Mouse (Mus musculus) C2C12 (cell line): Measurements from ENCODE around the gene Casc3. TPM values are rescaled to one million over a fixed set of nuclear protein-coding genes. Genes with fewer than 3 reads are reported as not detected.

ENCODE experiments used
- H3K27me3 ChIP-seq: one replicate; pipeline ENCODE4 v1.6.1; 2011; ENCODE audit not compliant: control insufficient read depth, insufficient read depth, insufficient read length
- H3K36me3 ChIP-seq: one replicate; pipeline ENCODE4 v1.6.1; 2011; ENCODE audit not compliant: control insufficient read depth, insufficient read depth
- H3K4me3 ChIP-seq: one replicate; pipeline ENCODE4 v1.5.1; 2011; ENCODE audit warnings: mild to moderate bottlenecking, control low read depth; ENCODE audit not compliant: poor library complexity, insufficient read depth, severe bottlenecking
- H3K79me2 ChIP-seq: one replicate; pipeline ENCODE4 v1.6.1; 2011; ENCODE audit not compliant: control insufficient read depth, insufficient read depth
- H3K79me3 ChIP-seq: one replicate; pipeline ENCODE4 v1.6.1; 2011; ENCODE audit warnings: low read depth, control low read depth
- H3ac ChIP-seq: one replicate; pipeline ENCODE3; 2011; ENCODE audit warnings: low read depth; ENCODE audit not compliant: control insufficient read depth, insufficient read length
- CEBPB ChIP-seq: IDR thresholded peaks from one replicate; pipeline ENCODE4 v1.6.1; 2011; ENCODE audit warnings: low read depth, mild to moderate bottlenecking, control low read depth, moderate library complexity
- CTCF ChIP-seq: IDR thresholded peaks from one replicate; pipeline ENCODE4 v1.5.1; 2011; ENCODE audit not compliant: control insufficient read depth, insufficient read depth, insufficient read length
- FOSL1 ChIP-seq: IDR thresholded peaks from one replicate; pipeline ENCODE4 v1.8.0; 2011; ENCODE audit warnings: mild to moderate bottlenecking, low read length; ENCODE audit not compliant: poor library complexity, insufficient read depth, severe bottlenecking
- MAX ChIP-seq: IDR thresholded peaks from one replicate; pipeline ENCODE4 v1.6.1; 2011; ENCODE audit warnings: mild to moderate bottlenecking, control low read depth
- MYOD1 ChIP-seq: IDR thresholded peaks from one replicate; pipeline ENCODE4 v1.6.1; 2011; ENCODE audit warnings: low read depth; ENCODE audit not compliant: control insufficient read depth, insufficient read length
- MYOG ChIP-seq: IDR thresholded peaks from one replicate; pipeline ENCODE4 v1.6.1; 2011; ENCODE audit not compliant: control insufficient read depth, insufficient read length; ENCODE audit errors: extremely low read depth
- USF1 ChIP-seq: IDR thresholded peaks from one replicate; pipeline ENCODE4 v1.6.1; 2011; ENCODE audit warnings: low read depth, mild to moderate bottlenecking, control low read depth, moderate library complexity
- polyA plus RNA-seq: library from polyadenylated mRNA; unstranded; fragments of >200 nt; fragmentation: generic; extraction: Trizol; gene quantifications from one replicate; pipeline ENCODE4 v1.2.1, GENCODE M21; 2012; ENCODE audit warnings: missing spikeins

Casc3 gene
- polyA plus RNA-seq, 1 experiment, result 24.4 TPM

DNA sequence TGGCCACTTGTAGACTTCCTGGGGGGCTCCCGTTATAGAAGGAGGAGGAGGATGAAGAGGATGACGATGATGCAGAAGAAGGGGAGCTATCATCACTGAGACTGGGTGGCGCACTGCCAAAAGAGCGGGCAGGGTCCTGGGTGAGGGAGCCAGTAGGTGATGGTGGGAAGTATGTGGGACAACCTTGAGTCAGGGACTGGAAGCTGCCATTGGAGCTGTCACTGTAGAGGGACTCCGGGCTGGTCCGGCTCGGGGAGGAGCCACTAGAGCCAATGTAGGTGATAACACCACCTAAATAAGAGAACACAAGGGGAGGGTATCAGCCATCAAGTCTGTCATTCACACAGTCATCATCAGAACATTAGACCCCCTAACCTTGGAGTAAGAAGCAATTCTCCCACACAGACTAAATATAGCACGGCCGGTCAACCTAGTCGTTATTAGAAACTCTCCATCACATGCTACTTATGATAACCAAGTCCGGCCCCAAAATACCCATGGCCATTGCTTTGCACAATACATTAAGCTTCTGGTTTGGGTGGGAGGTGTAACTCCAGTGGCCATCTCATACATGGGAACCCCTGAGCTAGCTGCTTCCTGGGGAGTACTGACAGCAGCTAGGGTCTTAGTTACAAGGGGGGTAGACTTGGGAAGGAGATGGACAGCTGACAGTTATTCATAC lies 32.7 kb upstream of the Casc3 start:
- peaks cover 12% of the 10 kb centered on the region for H3K79me3 ChIP-seq
- TF ChIP-seq CTCF (no peak), CEBPB (no peak), FOSL1 (no peak)
- no peaks in the 10 kb centered on the region for H3K27me3 ChIP-seq
- H3K36me3 ChIP-seq, result peaks cover 41% of the 10 kb centered on the region
- H3K4me3 ChIP-seq, result no peak overlapping the region
- no peak overlapping the region for H3ac ChIP-seq
- peaks cover 34% of the 10 kb centered on the region for H3K79me2 ChIP-seq

DNA sequence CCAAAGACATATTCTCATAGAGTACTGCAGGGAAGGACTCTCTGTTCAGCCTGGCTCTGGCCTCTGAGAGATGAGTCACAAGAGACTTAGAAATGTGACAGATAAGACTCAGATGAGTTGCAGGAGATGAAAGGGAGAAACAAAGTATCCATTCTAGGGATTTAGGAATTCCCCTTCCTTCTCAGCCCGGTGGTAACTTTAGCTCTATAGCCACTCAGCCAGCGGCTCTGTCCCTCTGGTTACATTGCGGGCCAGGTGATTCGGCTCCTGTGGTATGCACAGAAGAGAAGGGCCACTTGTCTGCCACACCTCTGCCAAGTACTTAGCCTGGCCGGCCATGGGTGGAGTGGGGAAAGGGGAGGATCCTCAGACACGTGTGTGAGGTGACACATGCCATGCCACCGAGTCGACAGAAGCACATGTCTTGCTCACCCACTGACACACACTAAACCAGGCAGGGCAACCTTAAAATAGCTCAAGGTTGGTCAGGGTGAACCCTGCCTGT lies 32.0 kb upstream of the Casc3 start:
- Histone ChIP-seq H3K79me3 (peaks cover 12% of the 10 kb centered on the region), H3K36me3 (peaks cover 41% of the 10 kb centered on the region), H3ac (no peak overlapping the region), H3K27me3 (no peaks in the 10 kb centered on the region), H3K79me2 (peaks cover 40% of the 10 kb centered on the region), H3K4me3 (no peak overlapping the region)
- TF ChIP-seq USF1, result peak; percentile 29
- TF ChIP-seq MYOD1, result no peak
- TF ChIP-seq CTCF, result no peak
- no peak for TF ChIP-seq CEBPB
- peak; percentile 99 for TF ChIP-seq MAX
- no peak for TF ChIP-seq MYOG
- no peak for TF ChIP-seq FOSL1

DNA sequence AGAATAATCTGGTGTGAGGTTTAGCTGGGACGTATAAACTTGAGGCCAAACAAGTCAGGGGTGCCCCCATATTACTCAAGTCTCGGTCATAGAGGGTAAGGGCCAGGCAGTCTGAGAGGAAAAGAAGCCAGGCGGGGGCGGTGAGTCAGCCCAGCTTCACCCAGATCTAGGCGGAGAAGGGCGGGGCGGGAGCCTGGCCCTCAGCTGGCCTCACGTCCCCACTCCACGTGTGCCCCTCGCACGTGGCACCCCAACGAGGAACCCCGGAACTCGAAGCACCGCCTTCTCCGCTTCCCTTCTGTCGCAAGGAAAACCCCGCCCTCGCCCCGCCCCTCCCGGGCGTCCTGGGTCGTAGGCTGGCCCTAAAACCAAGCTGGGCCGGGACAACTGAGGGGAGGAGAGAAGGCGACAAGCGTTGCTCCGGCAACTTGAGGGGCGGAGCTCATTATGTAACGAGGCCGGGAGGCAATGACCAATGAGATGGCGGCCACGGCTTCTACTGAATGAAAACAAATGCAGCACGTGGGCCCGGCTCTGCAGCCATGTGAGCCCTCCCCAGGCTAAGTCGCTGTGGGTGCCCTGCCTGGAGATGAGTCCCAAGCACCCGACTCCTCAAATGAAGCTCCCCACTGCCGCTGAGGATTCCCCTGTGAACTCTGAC lies 30.9 kb upstream of the Casc3 start:
- H3K79me3 ChIP-seq, result peaks cover 12% of the 10 kb centered on the region
- H3ac ChIP-seq, result peak overlapping the region; percentile 69
- H3K36me3 ChIP-seq, result peaks cover 32% of the 10 kb centered on the region
- TF ChIP-seq FOSL1 (peak; percentile 49), MAX (peak; percentile 95), MYOG (no peak), USF1 (peak; percentile 67)
- no peaks in the 10 kb centered on the region for H3K27me3 ChIP-seq
- peaks cover 40% of the 10 kb centered on the region for H3K79me2 ChIP-seq
- H3K4me3 ChIP-seq, result peak overlapping the region; percentile 62

DNA sequence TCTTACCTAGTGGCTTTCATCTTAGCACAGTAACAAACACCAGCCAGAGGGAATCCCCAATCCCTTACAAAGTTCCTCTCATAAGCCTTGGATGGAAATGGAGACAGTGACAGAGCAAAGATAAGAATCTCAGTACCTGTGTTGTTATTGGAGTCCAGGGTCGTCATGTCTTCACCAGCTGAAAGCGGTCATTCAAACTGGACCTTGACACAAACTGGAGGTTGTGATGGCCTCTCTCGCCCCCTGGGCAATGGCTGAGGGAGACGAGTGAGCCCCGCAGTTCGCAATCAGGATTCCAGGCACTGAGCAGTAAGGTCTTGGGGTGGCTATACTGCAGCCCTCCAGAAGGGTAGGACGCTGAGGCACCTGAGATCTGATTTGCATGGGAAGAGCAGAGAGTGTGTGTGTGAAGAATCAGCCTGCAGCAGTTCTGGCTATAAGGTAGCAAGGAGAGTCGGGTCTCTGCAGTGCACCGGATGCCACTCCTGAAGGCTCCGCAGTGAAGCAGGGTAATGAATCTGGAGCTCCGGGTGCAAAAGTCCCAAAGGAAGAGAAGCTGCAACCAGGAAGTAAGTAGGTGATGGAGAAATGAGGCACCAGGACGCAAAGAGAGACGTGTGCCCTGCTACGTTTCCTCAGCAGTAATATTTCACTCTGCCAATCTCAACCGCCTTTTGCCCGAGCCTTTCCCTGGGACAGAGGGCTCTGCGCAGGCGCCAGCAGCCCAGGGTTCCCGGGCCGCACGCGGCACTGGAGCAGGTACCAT lies 29.9 kb upstream of the Casc3 start, which contains the start of gene Nr1d1:
Nr1d1 (minus strand) TSS at position 752 of the 766 bp plus-strand sequence.
- TF ChIP-seq MYOG, result no peak
- peak; percentile 37 for TF ChIP-seq USF1
- peak within 1 kb of the TSS; percentile 62 for H3K4me3 ChIP-seq
- H3K79me3 ChIP-seq, result peaks cover 12% of the 10 kb centered on the region
- H3K79me2 ChIP-seq, result peaks cover 40% of the 10 kb centered on the region
- peaks cover 23% of the 10 kb centered on the region for H3K36me3 ChIP-seq
- no peaks in the 10 kb centered on the region for H3K27me3 ChIP-seq
- peak within 1 kb of the TSS; percentile 69 for H3ac ChIP-seq

DNA sequence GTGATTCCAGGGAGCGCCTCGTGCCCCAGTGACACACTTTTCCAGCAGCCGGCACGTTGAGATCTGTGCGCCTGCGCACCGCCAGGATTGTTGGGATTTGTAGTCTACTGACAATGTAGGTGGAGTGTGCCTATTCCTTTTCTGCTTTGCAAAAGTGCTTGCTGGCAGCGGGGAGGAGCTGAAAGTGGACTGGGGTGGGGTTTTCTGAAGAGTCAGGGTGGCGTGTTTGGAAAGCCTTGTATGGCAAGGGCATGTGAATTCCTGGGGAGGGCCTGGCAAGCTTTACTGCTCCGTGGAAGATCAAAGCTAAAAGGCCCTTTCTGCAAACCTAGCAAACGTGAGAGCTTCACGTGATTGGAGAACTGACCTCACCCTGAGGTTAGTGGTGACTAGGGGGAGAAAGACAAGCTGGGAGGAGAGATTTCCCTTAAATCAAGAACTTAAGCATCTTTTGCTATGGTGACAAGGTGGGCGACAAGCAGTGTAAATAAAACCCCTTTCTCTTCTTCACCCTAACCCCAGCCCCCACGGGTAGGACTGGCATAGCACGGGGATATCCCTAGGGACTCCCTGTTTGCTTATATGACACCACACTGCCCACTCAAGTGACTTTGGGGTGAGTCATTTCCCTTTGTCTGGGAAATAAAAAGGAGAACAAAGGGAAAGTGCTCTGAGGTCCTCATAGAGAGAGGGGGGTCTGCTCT lies 29.2 kb upstream of the Casc3 start:
- H3K79me3 ChIP-seq, result peaks cover 12% of the 10 kb centered on the region
- TF ChIP-seq USF1, result peak; percentile 84
- TF ChIP-seq FOSL1, result peak; percentile 90
- no peak for TF ChIP-seq MYOG
- TF ChIP-seq MAX, result peak; percentile 98
- no peak for TF ChIP-seq MYOD1
- no peak for TF ChIP-seq CTCF
- peaks cover 40% of the 10 kb centered on the region for H3K79me2 ChIP-seq
- peak overlapping the region; percentile 62 for H3K4me3 ChIP-seq
- H3K36me3 ChIP-seq, result peaks cover 15% of the 10 kb centered on the region
- no peak overlapping the region for H3ac ChIP-seq
- H3K27me3 ChIP-seq, result no peaks in the 10 kb centered on the region
